Mouse (Mus musculus) kidney, adult 2 months (tissue): Measurements from ENCODE around the gene Senp7.

Source experiments
- CTCF ChIP-seq: fragments of 200-500 bp; conservative IDR thresholded peaks from 2 replicates; pipeline ENCODE4 v1.5.1; 2011; ENCODE audit warnings: low read depth, mild to moderate bottlenecking, control low read depth, low read length, moderate library complexity, mixed read lengths; ENCODE audit not compliant: insufficient read depth, insufficient read length
- POLR2A ChIP-seq: fragments of 200-500 bp; IDR thresholded peaks from one replicate; pipeline ENCODE4 v1.6.1; 2011; ENCODE audit warnings: low read depth, low read length, control low read depth

- TF ChIP-seq CTCF (no peak), POLR2A (no peak)
These were observed 34.1 kb upstream of the Senp7 start for GRCm38 (mm10) chr16:56014076-56014475.
